Mouse (Mus musculus) spleen, adult 2 months (tissue): ENCODE data around the gene Schip1.

ENCODE experiments used
- CTCF ChIP-seq: fragments of 200-500 bp; IDR thresholded peaks from 2 replicates; pipeline ENCODE4 v1.5.1; 2011; ENCODE audit warnings: mild to moderate bottlenecking, inconsistent platforms; ENCODE audit not compliant: insufficient read depth, insufficient read length, insufficient replicate concordance; ENCODE audit errors: extremely low read depth
- POLR2A ChIP-seq: fragments of 200-500 bp; IDR thresholded peaks from 2 replicates; pipeline ENCODE4 v1.6.1; 2011; ENCODE audit warnings: low read depth, low read length, inconsistent platforms

DNA sequence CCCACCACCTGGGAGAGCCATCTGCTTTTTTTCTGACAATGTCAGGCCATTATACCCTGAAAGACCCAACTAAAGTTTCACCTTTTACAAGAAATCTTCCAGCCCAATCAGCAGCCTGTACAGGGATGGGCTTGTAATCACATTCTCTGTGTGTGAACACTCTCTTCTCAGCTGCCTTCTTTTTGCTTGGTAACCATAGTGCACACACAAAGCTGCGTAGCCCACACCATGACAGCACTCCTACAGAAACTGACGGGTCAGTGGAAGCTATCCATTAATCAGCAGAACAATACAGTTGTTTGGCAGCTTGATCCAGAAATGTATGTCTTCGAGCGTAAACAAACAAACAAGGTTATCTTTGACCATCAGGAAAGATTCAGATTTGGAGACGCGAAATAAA is 205.6 kb downstream of the Schip1 start:
- TF ChIP-seq CTCF (no peak), POLR2A (no peak)
